12 mouse cellular contexts compared by ENCODE assay signal in the genomic region with DNA sequence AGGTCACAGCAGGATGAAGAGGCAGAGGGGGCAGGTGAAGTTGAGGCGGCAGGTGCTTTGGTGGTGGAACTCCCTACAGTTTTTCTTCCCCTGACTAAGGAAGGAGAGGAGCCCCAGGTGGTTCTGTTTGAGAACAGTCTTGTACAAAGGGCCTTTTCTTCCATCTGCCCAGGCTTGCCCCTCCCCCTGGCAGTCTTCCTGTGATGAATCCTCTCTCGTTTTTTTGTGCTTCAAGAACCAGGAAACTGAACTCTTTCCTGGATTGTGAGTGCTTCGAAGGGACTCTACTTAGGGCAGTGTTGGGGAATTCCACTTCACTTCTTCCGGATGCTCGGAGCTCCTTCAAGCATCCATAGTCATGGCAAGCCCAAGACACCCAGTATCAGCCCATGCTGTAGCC. TPM values are rescaled to one million over a fixed set of nuclear protein-coding genes. Genes with fewer than 3 reads are reported as not detected.
DNase-seq lines count a peak whose midpoint lies in the region; ATAC-seq and TF ChIP-seq lines count a peak whose summit lies in the region.
"Had no signal": no experiment of that assay in that cellular context is flagged by ENCODE, and none has a peak within 500 bp of the region (broad histone marks: within the 10 kb centered on the region; RNA-seq: fewer than 3 reads in every experiment).

No protein-coding gene starts in this region.

- H3K9ac ChIP-seq in lung, embryonic 14.5 days, result no peak overlapping the region
- peak overlapping the region; percentile 35 for H3K9ac ChIP-seq in stomach, embryonic 16.5 days (ENCODE audit: low read length)
- H3K9ac ChIP-seq: forebrain, embryonic 15.5 days; hindbrain, embryonic 15.5 days had no signal

- peak overlapping the region; percentile 89; the same call in 1 of the 2 replicates for H3K27ac ChIP-seq in lung, embryonic 14.5 days (ENCODE audit: low read depth)
- peak overlapping the region; percentile 64 for H3K27ac ChIP-seq in stomach, embryonic 16.5 days (ENCODE audit: low read length)
- H3K27ac ChIP-seq: forebrain, embryonic 15.5 days had no signal

- H3K9me3 ChIP-seq in lung, embryonic 14.5 days (ENCODE audit: low read depth, low read length), result no peaks in the 10 kb centered on the region
- no peaks in the 10 kb centered on the region for H3K9me3 ChIP-seq in stomach, embryonic 16.5 days (replicated peaks; ENCODE audit: control insufficient read depth, low read length)
- H3K9me3 ChIP-seq: forebrain, embryonic 15.5 days; hindbrain, embryonic 15.5 days had no signal

- 0 out of 2 replicates have a peak, but pooled peaks have one; percentile 7 for ATAC-seq in lung, embryonic 14.5 days (ENCODE audit: insufficient read depth)
- ATAC-seq in stomach, embryonic 16.5 days (ENCODE audit: insufficient read depth, low FRiP score), result no peak
- no peak for ATAC-seq in cerebellum, adult (ENCODE audit: insufficient number of reproducible peaks, low FRiP score, low TSS enrichment)
- ATAC-seq: forebrain, embryonic 15.5 days had no signal

- TF ChIP-seq POLR2A in brain, embryonic 14.5 days (IDR thresholded peaks at IDR 0.05; ENCODE audit: borderline replicate concordance, extremely low read depth, insufficient read depth, insufficient read length, poor library complexity, severe bottlenecking), result no peak

- no peaks in the 10 kb centered on the region for H3K27me3 ChIP-seq in lung, embryonic 14.5 days (ENCODE audit: insufficient read depth, low read length)
- H3K27me3 ChIP-seq in stomach, embryonic 16.5 days (ENCODE audit: control insufficient read depth, insufficient read depth, low read length), result no peaks in the 10 kb centered on the region
- H3K27me3 ChIP-seq: forebrain, embryonic 15.5 days; hindbrain, embryonic 15.5 days had no signal

- H3K4me2 ChIP-seq in lung, embryonic 14.5 days, result peak overlapping the region; percentile 5
- 0 out of 2 replicates have a peak overlapping the region, but pooled peaks have one; percentile 15 for H3K4me2 ChIP-seq in stomach, embryonic 16.5 days (ENCODE audit: low read depth, low read length)
- H3K4me2 ChIP-seq: forebrain, embryonic 15.5 days; hindbrain, embryonic 15.5 days had no signal

- peaks cover 46% of the 10 kb centered on the region for H3K36me3 ChIP-seq in lung, embryonic 14.5 days (ENCODE audit: insufficient read depth)
- peaks cover 13% of the 10 kb centered on the region for H3K36me3 ChIP-seq in stomach, embryonic 16.5 days (ENCODE audit: control insufficient read depth, insufficient read depth, low read length)

- TF ChIP-seq CTCF in lung, embryonic 14.5 days (IDR thresholded peaks at IDR 0.05; ENCODE audit: low read depth), result no peak
- no peak for TF ChIP-seq CTCF in brain, embryonic 14.5 days (IDR thresholded peaks at IDR 0.05; ENCODE audit: borderline replicate concordance, extremely low read depth, insufficient read depth, insufficient read length)

- H3K4me3 ChIP-seq in lung, embryonic 14.5 days (ENCODE audit: low read depth, low read length), result no peak overlapping the region
- no peak overlapping the region for H3K4me3 ChIP-seq in stomach, embryonic 16.5 days (replicated peaks; ENCODE audit: low read length)
- H3K4me3 ChIP-seq: forebrain, embryonic 15.5 days; hindbrain, embryonic 15.5 days had no signal

- peaks cover 13% of the 10 kb centered on the region for H3K4me1 ChIP-seq in lung, embryonic 14.5 days (ENCODE audit: insufficient read depth)
- peaks cover 24% of the 10 kb centered on the region for H3K4me1 ChIP-seq in stomach, embryonic 16.5 days (ENCODE audit: control insufficient read depth, insufficient read depth, low read length)

- peak; percentile 41 for DNase-seq in embryo, embryonic 11 days
- DNase-seq in embryo, embryonic 9.5 days (ENCODE audit: extremely low spot score), result no peak
- DNase-seq in lung, embryonic 14.5 days, result peak; percentile 64
- DNase-seq in lung, postnatal 14 days, result no peak
- DNase-seq in brain, embryonic 14.5 days (ENCODE audit: low read depth), result peak; percentile 22
- DNase-seq in gastrocnemius, adult 18-20 months (ENCODE audit: low spot score), result no peak
- DNase-seq: heart, adult 18-20 months had no signal

- 19% methylated on average over 5 of the region's 5 CpGs for WGBS in lung, embryonic 14.5 days
- WGBS in stomach, embryonic 16.5 days, result 27% methylated on average over 5 of the region's 5 CpGs

RNA-seq across cellular contexts. Expression of a gene that starts 2.0 kb away (rescaled TPM):
- polyA plus RNA-seq in lung, embryonic 14.5 days (2014; fragmentation: Nextera tagmentation; extraction: Ambion mirVana), result 3.5 and 5.0 TPM in 2 replicates
- polyA plus RNA-seq in brain, embryonic 14.5 days (2012; rRNA removed), result 7.6 and 10.7 TPM in 2 replicates
- 3.8 and 5.8 TPM in 2 replicates for polyA plus RNA-seq in stomach, embryonic 16.5 days (2015; fragmentation: Nextera tagmentation; extraction: Ambion mirVana)
- under 1 TPM; 0.32 to 0.95 TPM for total RNA-seq in gastrocnemius, adult 18-20 months (2021)

RNA-seq across cellular contexts. Expression of a gene that starts 2.0 kb away (rescaled TPM):
- 53.9 and 54.4 TPM in 2 replicates for polyA plus RNA-seq in lung, embryonic 14.5 days (2014; fragmentation: Nextera tagmentation; extraction: Ambion mirVana)
- polyA plus RNA-seq in brain, embryonic 14.5 days (2012; rRNA removed), result 28.8 and 29.2 TPM in 2 replicates
- 34.5 and 35.2 TPM in 2 replicates for polyA plus RNA-seq in stomach, embryonic 16.5 days (2015; fragmentation: Nextera tagmentation; extraction: Ambion mirVana)
- total RNA-seq in gastrocnemius, adult 18-20 months (2021), result 10 to 100 TPM; 41.1 to 48.3 TPM

RNA-seq across cellular contexts. Expression of a gene that starts 8.2 kb away (rescaled TPM):
- polyA plus RNA-seq in lung, embryonic 14.5 days (2014; fragmentation: Nextera tagmentation; extraction: Ambion mirVana), result 0.83 and 1.3 TPM in 2 replicates
- polyA plus RNA-seq in brain, embryonic 14.5 days (2012; rRNA removed), result 82.5 and 94.2 TPM in 2 replicates
- 6.1 and 6.2 TPM in 2 replicates for polyA plus RNA-seq in stomach, embryonic 16.5 days (2015; fragmentation: Nextera tagmentation; extraction: Ambion mirVana)
- under 1 TPM in 1 of 2 experiments, not detected in 1; 0.14 TPM for total RNA-seq in gastrocnemius, adult 18-20 months (2021)
- total RNA-seq: megakaryocyte progenitor cell, adult 5-6 weeks had no signal

RNA-seq across cellular contexts. Expression of a gene that starts 9.5 kb away (rescaled TPM):
- 97.9 and 112 TPM in 2 replicates for polyA plus RNA-seq in lung, embryonic 14.5 days (2014; fragmentation: Nextera tagmentation; extraction: Ambion mirVana)
- polyA plus RNA-seq in brain, embryonic 14.5 days (2012; rRNA removed), result 75.0 and 95.7 TPM in 2 replicates
- 63.6 and 70.4 TPM in 2 replicates for polyA plus RNA-seq in stomach, embryonic 16.5 days (2015; fragmentation: Nextera tagmentation; extraction: Ambion mirVana)
- 10 to 100 TPM; 15.4 to 16.0 TPM for total RNA-seq in gastrocnemius, adult 18-20 months (2021)

RNA-seq across cellular contexts. Expression of a gene that starts 19.9 kb away (rescaled TPM):
- polyA plus RNA-seq in lung, embryonic 14.5 days (2014; fragmentation: Nextera tagmentation; extraction: Ambion mirVana), result 0.46 and 0.71 TPM in 2 replicates
- 0.54 and 0.64 TPM in 2 replicates for polyA plus RNA-seq in brain, embryonic 14.5 days (2012; rRNA removed)
- polyA plus RNA-seq in stomach, embryonic 16.5 days (2015; fragmentation: Nextera tagmentation; extraction: Ambion mirVana), result 0.14 TPM in 1 of 2 replicates, not detected in the other
- total RNA-seq in gastrocnemius, adult 18-20 months (2021), result not detected
- total RNA-seq: heart, adult 18-20 months had no signal
- polyA plus RNA-seq: forebrain, embryonic 15.5 days; hindbrain, embryonic 15.5 days had no signal

Comparison
In these comparisons a context has a peak if more than half of its experiments do, and no peak if none do; other contexts are left out.
1. DNase-seq: peak in embryo, embryonic 11 days (single experiment), lung, embryonic 14.5 days (single experiment) and brain, embryonic 14.5 days (single experiment); none in embryo, embryonic 9.5 days (single experiment), lung, postnatal 14 days (single experiment) and gastrocnemius, adult 18-20 months (single experiment).
2. RNA of a gene that starts 8.2 kb away (polyA plus RNA-seq): 82.5 to 94.2 TPM in brain, embryonic 14.5 days; 6.1 to 6.2 TPM in stomach, embryonic 16.5 days and 0.83 to 1.3 TPM in lung, embryonic 14.5 days; every median in the first group is over 10 times any median in the second.